Mouse (Mus musculus) embryonic facial prominence, embryonic 13.5 days (tissue): ENCODE measurements around the gene Cenpb. TPM values are rescaled to one million over a fixed set of nuclear protein-coding genes. Genes with fewer than 3 reads are reported as not detected.
A peak's percentile ranks its signal among the peaks of the same experiment; 100 is the strongest.

Experiments used
- ATAC-seq: fragments of 200-750 bp; cut with Nextera tagmentation; 2 replicates; pipeline ENCODE4 v1.8.0; 2017; ENCODE audit warnings: low read depth; ENCODE audit not compliant: insufficient number of reproducible peaks, insufficient read depth, low FRiP score, low TSS enrichment
- H3K27ac ChIP-seq: fragments of 300-500 bp; sonication (generic); 2 replicates; pipeline ENCODE4 v1.5.1; 2015; ENCODE audit warnings: moderate library complexity, mild to moderate bottlenecking, inconsistent platforms
- H3K27me3 ChIP-seq: fragments of 300-500 bp; sonication (generic); 2 replicates; pipeline ENCODE4 v1.6.1; 2015; ENCODE audit warnings: mild to moderate bottlenecking, inconsistent platforms
- H3K36me3 ChIP-seq: fragments of 300-500 bp; sonication (generic); 2 replicates; pipeline ENCODE4 v1.6.1; 2015; ENCODE audit warnings: mild to moderate bottlenecking, inconsistent platforms
- H3K4me1 ChIP-seq: fragments of 300-500 bp; sonication (generic); 2 replicates; pipeline ENCODE4 v1.6.1; 2015; ENCODE audit warnings: inconsistent platforms
- H3K4me2 ChIP-seq: fragments of 300-500 bp; sonication (generic); 2 replicates; pipeline ENCODE4 v1.6.1; 2015; ENCODE audit warnings: moderate library complexity, mild to moderate bottlenecking, inconsistent platforms
- H3K4me3 ChIP-seq: fragments of 300-500 bp; sonication (generic); 2 replicates; pipeline ENCODE4 v1.5.1; 2015; ENCODE audit warnings: mild to moderate bottlenecking, inconsistent platforms
- H3K9ac ChIP-seq: fragments of 300-500 bp; sonication (generic); 2 replicates; pipeline ENCODE4 v1.6.1; 2015; ENCODE audit warnings: mild to moderate bottlenecking, inconsistent platforms
- H3K9me3 ChIP-seq: fragments of 300-500 bp; sonication (generic); 2 replicates; pipeline ENCODE4 v1.6.1; 2016; ENCODE audit warnings: inconsistent platforms
- WGBS: fragments of 180-500 bp; shearing (Covaris S2); methylation state at CpG from one replicate; pipeline ENCODE4 v1.1.7; 2015; ENCODE audit warnings: mixed read lengths; 5-methylcytosine and 5-hydroxymethylcytosine counted together
- polyA plus RNA-seq: library from polyadenylated mRNA; unstranded; fragments of >200 nt; fragmentation: Nextera tagmentation; extraction: Ambion mirVana; gene quantifications from 2 replicates; pipeline ENCODE4 v1.2.1, GENCODE M21; 2015

Cenpb gene
- polyA plus RNA-seq, 1 experiment from 2014 or later: 12.3 TPM

GRCm38 (mm10) chr2:131191005-131191390 lies 11.1 kb upstream of the Cenpb start:
- Histone ChIP-seq H3K27me3 (no peaks in the 10 kb centered on the region), H3K9me3 (no peaks in the 10 kb centered on the region), H3K9ac (no peak overlapping the region), H3K4me2 (no peak overlapping the region), H3K36me3 (peaks cover 57% of the 10 kb centered on the region), H3K27ac (no peak overlapping the region), H3K4me3 (no peak overlapping the region), H3K4me1 (peaks cover 43% of the 10 kb centered on the region)
- no peak for ATAC-seq
- WGBS: 75% methylated on average over 7 of the region's 7 CpGs

GRCm38 (mm10) chr2:131190344-131191004 lies 10.6 kb upstream of the Cenpb start:
- no peak overlapping the region for H3K27ac ChIP-seq
- H3K4me1 ChIP-seq: peaks cover 45% of the 10 kb centered on the region
- H3K4me2 ChIP-seq: no peak overlapping the region
- H3K36me3 ChIP-seq: peaks cover 53% of the 10 kb centered on the region
- no peak for ATAC-seq
- no peak overlapping the region for H3K4me3 ChIP-seq
- no peaks in the 10 kb centered on the region for H3K9me3 ChIP-seq
- no peak overlapping the region for H3K9ac ChIP-seq
- WGBS: 27% methylated on average over 10 of the region's 10 CpGs
- no peaks in the 10 kb centered on the region for H3K27me3 ChIP-seq

GRCm38 (mm10) chr2:131189521-131190309 lies 9.8 kb upstream of the Cenpb start:
- WGBS: 45% methylated on average over 5 of the region's 5 CpGs
- ATAC-seq: no peak
- Histone ChIP-seq H3K9me3 (no peaks in the 10 kb centered on the region), H3K4me1 (peaks cover 45% of the 10 kb centered on the region), H3K27me3 (no peaks in the 10 kb centered on the region), H3K4me3 (no peak overlapping the region), H3K9ac (peak overlapping the region; percentile 22; the same call in 1 of the 2 replicates), H3K36me3 (peaks cover 47% of the 10 kb centered on the region), H3K27ac (no peak overlapping the region), H3K4me2 (no peak overlapping the region)

- Histone ChIP-seq H3K9me3 (no peaks in the 10 kb centered on the region), H3K27ac (no peak overlapping the region), H3K4me1 (peaks cover 45% of the 10 kb centered on the region), H3K4me3 (0 out of 2 replicates have a peak overlapping the region, but pooled peaks have one; percentile 61), H3K4me2 (peak overlapping the region; percentile 75; the same call in 1 of the 2 replicates), H3K27me3 (no peaks in the 10 kb centered on the region), H3K9ac (no peak overlapping the region), H3K36me3 (peaks cover 33% of the 10 kb centered on the region)
- no peak for ATAC-seq
- WGBS: 95% methylated on average over 5 of the region's 5 CpGs
These were observed 8.4 kb upstream of the Cenpb start for GRCm38 (mm10) chr2:131188311-131188710.

- Histone ChIP-seq H3K27ac (no peak overlapping the region), H3K27me3 (no peaks in the 10 kb centered on the region), H3K9me3 (no peaks in the 10 kb centered on the region), H3K4me1 (peaks cover 45% of the 10 kb centered on the region), H3K4me3 (peak overlapping the region; percentile 61), H3K4me2 (peak overlapping the region; percentile 75), H3K36me3 (peaks cover 25% of the 10 kb centered on the region), H3K9ac (peak overlapping the region; percentile 80)
- 13% methylated on average over 3 of the region's 3 CpGs for WGBS
- ATAC-seq: no peak
These were observed 7.7 kb upstream of the Cenpb start for GRCm38 (mm10) chr2:131187602-131187922.

- no peaks in the 10 kb centered on the region for H3K9me3 ChIP-seq
- WGBS: 1% methylated on average over 43 of the region's 43 CpGs
These were observed 7.1 kb upstream of the Cenpb start, which contains the start of the genes Cdc25b and Spef1 for GRCm38 (mm10) chr2:131186771-131187601. TSS of gene Cdc25b (plus strand) at chr2:131186949. TSS of gene Spef1 (minus strand) at chr2:131187282.

GRCm38 (mm10) chr2:131186343-131186742 lies 6.5 kb upstream of the Cenpb start:
- WGBS: 2% methylated on average over 14 of the region's 14 CpGs
- peak overlapping the region; percentile 45 for H3K27ac ChIP-seq
- H3K9ac ChIP-seq: peak overlapping the region; percentile 80
- H3K4me3 ChIP-seq: peak overlapping the region; percentile 61
- H3K9me3 ChIP-seq: no peaks in the 10 kb centered on the region
- H3K36me3 ChIP-seq: peaks cover 16% of the 10 kb centered on the region
- peak overlapping the region; percentile 75 for H3K4me2 ChIP-seq
- peaks cover 45% of the 10 kb centered on the region for H3K4me1 ChIP-seq
- H3K27me3 ChIP-seq: no peaks in the 10 kb centered on the region
- no peak; the same call in 1 of the 2 replicates for ATAC-seq

More at GRCm38 (mm10) chr2:131186771-131187601, 7.1 kb upstream of the Cenpb start, which contains the start of the genes Cdc25b and Spef1:
- Histone ChIP-seq H3K36me3 (peaks cover 23% of the 10 kb centered on the region), H3K9ac (peak within 1 kb of the TSS; percentile 80), H3K4me2 (peak within 1 kb of the TSS; percentile 75), H3K27me3 (no peaks in the 10 kb centered on the region), H3K4me3 (peak within 1 kb of the TSS; percentile 61), H3K27ac (peak within 1 kb of the TSS; percentile 55), H3K4me1 (peaks cover 45% of the 10 kb centered on the region)
- ATAC-seq: peak; percentile 87

GRCm38 (mm10) chr2:131179246-131179886 lies 501 bp downstream of the Cenpb start:
- Histone ChIP-seq H3K9me3 (no peaks in the 10 kb centered on the region), H3K36me3 (peaks cover 13% of the 10 kb centered on the region), H3K4me2 (peak overlapping the region; percentile 97), H3K27me3 (no peaks in the 10 kb centered on the region), H3K4me3 (peak overlapping the region; percentile 80), H3K4me1 (peaks cover 44% of the 10 kb centered on the region), H3K9ac (peak overlapping the region; percentile 93), H3K27ac (peak overlapping the region; percentile 89)
- WGBS: 1% methylated on average over 65 of the region's 67 CpGs
- ATAC-seq: 0 out of 2 replicates have a peak, but pooled peaks have one; percentile 29

- H3K36me3 ChIP-seq: peaks cover 13% of the 10 kb centered on the region
- ATAC-seq: 0 out of 2 replicates have a peak, but pooled peaks have one; percentile 12
- WGBS: 36% methylated on average over 26 of the region's 26 CpGs
These were observed 1.0 kb downstream of the Cenpb start for GRCm38 (mm10) chr2:131178828-131179245.

GRCm38 (mm10) chr2:131177932-131178331 lies 1.9 kb downstream of the Cenpb start:
- Histone ChIP-seq H3K4me3 (peak overlapping the region; percentile 80), H3K27me3 (peaks cover 10% of the 10 kb centered on the region), H3K9me3 (no peaks in the 10 kb centered on the region), H3K36me3 (peaks cover 13% of the 10 kb centered on the region), H3K4me1 (peaks cover 50% of the 10 kb centered on the region), H3K9ac (peak overlapping the region; percentile 93), H3K4me2 (peak overlapping the region; percentile 97), H3K27ac (peak overlapping the region; percentile 66; the same call in 1 of the 2 replicates)
- 87% methylated on average over 9 of the region's 9 CpGs for WGBS
- no peak for ATAC-seq

More at GRCm38 (mm10) chr2:131178828-131179245, 1.0 kb downstream of the Cenpb start:
- Histone ChIP-seq H3K27ac (peak overlapping the region; percentile 89), H3K4me1 (peaks cover 50% of the 10 kb centered on the region), H3K27me3 (peaks cover 1% of the 10 kb centered on the region), H3K4me3 (peak overlapping the region; percentile 80), H3K9me3 (no peaks in the 10 kb centered on the region), H3K4me2 (peak overlapping the region; percentile 97), H3K9ac (peak overlapping the region; percentile 93)
